Mouse (Mus musculus) heart, adult 11 months (tissue): ENCODE results near the gene Epha8.

ENCODE experiments used
- DNase-seq: peaks from one replicate; pipeline ENCODE4 v3.0.0; 2022

Gene Epha8

GRCm38 (mm10) chr4:136949266-136949989 is 7.2 kb downstream of the Epha8 start:
- DNase-seq = no peak

- no peak for DNase-seq
Measured at GRCm38 (mm10) chr4:136945397-136945796, 11.2 kb downstream of the Epha8 start.

- DNase-seq = no peak
Measured at GRCm38 (mm10) chr4:136944558-136945350, 11.9 kb downstream of the Epha8 start.

GRCm38 (mm10) chr4:136943175-136943574 is 13.4 kb downstream of the Epha8 start:
- no peak for DNase-seq

- DNase-seq = peak; percentile 93
Measured at GRCm38 (mm10) chr4:136942761-136943160, 13.9 kb downstream of the Epha8 start.

- no peak for DNase-seq
Measured at GRCm38 (mm10) chr4:136937935-136938334, 18.7 kb downstream of the Epha8 start.

GRCm38 (mm10) chr4:136937344-136937743 is 19.3 kb downstream of the Epha8 start:
- no peak for DNase-seq

- no peak for DNase-seq
Measured at GRCm38 (mm10) chr4:136934746-136935613, 21.6 kb downstream of the Epha8 start.

- no peak for DNase-seq
Measured at GRCm38 (mm10) chr4:136930474-136930873, 26.1 kb downstream of the Epha8 start.

GRCm38 (mm10) chr4:136928928-136929327 is 27.7 kb downstream of the Epha8 start:
- DNase-seq = no peak

- no peak for DNase-seq
Measured at GRCm38 (mm10) chr4:136925804-136926203, 30.8 kb downstream of the Epha8 start.

- DNase-seq = no peak
Measured at GRCm38 (mm10) chr4:136924529-136924928, 32.1 kb downstream of the Epha8 start.

- no peak for DNase-seq
Measured at GRCm38 (mm10) chr4:136919526-136919925, 37.1 kb downstream of the Epha8 start.

- DNase-seq = no peak
Measured at GRCm38 (mm10) chr4:136918834-136919233, 37.8 kb downstream of the Epha8 start.

GRCm38 (mm10) chr4:136917165-136917524 is 39.5 kb downstream of the Epha8 start:
- DNase-seq = no peak

GRCm38 (mm10) chr4:136916359-136917164 is 40.1 kb downstream of the Epha8 start:
- DNase-seq = no peak

- no peak for DNase-seq
Measured at GRCm38 (mm10) chr4:136912841-136913240, 43.8 kb downstream of the Epha8 start.

GRCm38 (mm10) chr4:136911804-136912203 is 44.8 kb downstream of the Epha8 start:
- no peak for DNase-seq

GRCm38 (mm10) chr4:136911211-136911646 is 45.4 kb downstream of the Epha8 start:
- no peak for DNase-seq

- no peak for DNase-seq
Measured at GRCm38 (mm10) chr4:136907809-136908208, 48.8 kb downstream of the Epha8 start.

- DNase-seq = no peak
Measured at GRCm38 (mm10) chr4:136907033-136907432, 49.6 kb downstream of the Epha8 start.
